Mouse (Mus musculus): Measurements from ENCODE around the gene Fam185a. TPM values are rescaled to one million over a fixed set of nuclear protein-coding genes. Genes with fewer than 3 reads are reported as not detected.

Gene Fam185a
- total RNA-seq, 2 experiments from 2014 or later = 12.9 to 13.2 TPM

Other genes with a start within 250 kb of the Fam185a start
- 1 to 10 TPM; 4.9 to 6.7 TPM for gene Gsap, start 238.7 kb upstream of the Fam185a start, total RNA-seq (2021)
- 1 to 10 TPM; 7.5 to 9.0 TPM for gene Fgl2, start 52.3 kb upstream of the Fam185a start, total RNA-seq (2021)
- gene Ccdc146, start 281 bp upstream of the Fam185a start, total RNA-seq (2021) = under 1 TPM in 1 of 2 experiments, not detected in 1; 0.15 TPM
- gene Lrrc17, start 118.6 kb downstream of the Fam185a start, total RNA-seq (2021) = 10 to 100 TPM; 11.0 to 12.0 TPM
- gene Fbxl13, start 220.7 kb downstream of the Fam185a start, total RNA-seq (2021) = under 1 TPM; 0.12 to 0.21 TPM
- 10 to 100 TPM; 17.7 to 22.4 TPM for gene Armc10, start 220.9 kb downstream of the Fam185a start, total RNA-seq (2021)

Data from adrenal gland, postnatal 10 days (tissue).